Mouse (Mus musculus): ENCODE measurements at regions not wholly inside any gene's neighbourhood (a gene's known extent, or its start where the extent isn't known, plus 50 kb on each side); places are given as distances from the start of the nearest gene placed in this dataset.

GRCm38 (mm10) chr3:130780706-130781240 lies 50.6 kb upstream of the Rpl34 start:
- no peak overlapping the region for H3K4me3 ChIP-seq (ENCODE audit: low read depth, low read length)

More at GRCm38 (mm10) chr3:130780706-130781240, 50.6 kb upstream of the Rpl34 start:
- Histone ChIP-seq H3K9me3 (replicated peaks; ENCODE audit: control insufficient read depth, low read length) (no peaks in the 10 kb centered on the region), H3K4me2 (no peak overlapping the region), H3K36me3 (ENCODE audit: control insufficient read depth, insufficient read depth, low read length) (no peaks in the 10 kb centered on the region), H3K27ac (ENCODE audit: low read depth, low read length) (no peak overlapping the region), H3K9ac (ENCODE audit: low read depth, low read length) (no peak overlapping the region), H3K4me1 (ENCODE audit: control insufficient read depth, insufficient read depth, low read length) (no peaks in the 10 kb centered on the region), H3K27me3 (ENCODE audit: control insufficient read depth, insufficient read depth, low read length) (no peaks in the 10 kb centered on the region)
- no peak for ATAC-seq (replicated peaks; ENCODE audit: insufficient number of reproducible peaks, low FRiP score, low TSS enrichment)
- WGBS (ENCODE audit: insufficient replicate concordance): 73% methylated on average over 11 of the region's 11 CpGs

All from heart, embryonic 11.5 days (tissue).